Mouse (Mus musculus) stomach, postnatal 0 days (tissue): ENCODE results near the gene Rabepk. TPM values are rescaled to one million over a fixed set of nuclear protein-coding genes. Genes with fewer than 3 reads are reported as not detected.

Source experiments
- ATAC-seq: fragments of 200-750 bp; cut with Nextera tagmentation; 2 replicates; pipeline ENCODE4 v1.8.0; 2017; ENCODE audit not compliant: low FRiP score, low TSS enrichment
- DNase-seq: peaks from one replicate; pipeline ENCODE4 v3.0.0-alpha.2; 2016; ENCODE audit warnings: low spot score
- H3K27ac ChIP-seq: fragments of 300-500 bp; sonication (generic); replicated peaks from 2 replicates; pipeline ENCODE4 v1.5.1; 2014; ENCODE audit warnings: mild to moderate bottlenecking, control low read depth
- H3K27me3 ChIP-seq: fragments of 300-500 bp; sonication (generic); 2 replicates; pipeline ENCODE4 v1.6.1; 2014; ENCODE audit warnings: low read length; ENCODE audit not compliant: control insufficient read depth, insufficient read depth
- H3K36me3 ChIP-seq: fragments of 300-500 bp; sonication (generic); 2 replicates; pipeline ENCODE4 v1.6.1; 2014; ENCODE audit warnings: low read length, mixed read lengths; ENCODE audit not compliant: control insufficient read depth, insufficient read depth
- H3K4me1 ChIP-seq: fragments of 300-500 bp; sonication (generic); replicated peaks from 2 replicates; pipeline ENCODE4 v1.6.1; 2014; ENCODE audit warnings: antibody characterized with exemption; ENCODE audit not compliant: control insufficient read depth, insufficient read depth
- H3K4me2 ChIP-seq: fragments of 300-500 bp; sonication (generic); replicated peaks from 2 replicates; pipeline ENCODE4 v1.6.1; 2014; ENCODE audit warnings: low read depth, mild to moderate bottlenecking, control low read depth, moderate library complexity
- H3K4me3 ChIP-seq: fragments of 300-500 bp; sonication (generic); 2 replicates; pipeline ENCODE4 v1.5.1; 2014; ENCODE audit warnings: low read depth, low read length, control low read depth
- H3K9ac ChIP-seq: fragments of 300-500 bp; sonication (generic); 2 replicates; pipeline ENCODE4 v1.6.1; 2014; ENCODE audit warnings: mild to moderate bottlenecking, low read length, control low read depth, mixed read lengths
- H3K9me3 ChIP-seq: fragments of 300-500 bp; sonication (generic); 2 replicates; pipeline ENCODE4 v1.6.1; 2016; ENCODE audit warnings: low read length; ENCODE audit not compliant: control insufficient read depth
- CTCF ChIP-seq: IDR thresholded peaks from 2 replicates; pipeline ENCODE4 v1.5.1; 2016; ENCODE audit warnings: antibody characterized with exemption, low read depth, mild to moderate bottlenecking, moderate library complexity
- EP300 ChIP-seq: optimal IDR thresholded peaks from 2 replicates; pipeline ENCODE3; 2016; ENCODE audit warnings: antibody characterized with exemption
- WGBS: fragments of 180-500 bp; shearing (Covaris S2); extraction: QIAGEN DNeasy Blood & Tissue Kit; methylation state at CpG from one replicate; pipeline ENCODE4 v1.1.7; 2014; 5-methylcytosine and 5-hydroxymethylcytosine counted together
- polyA plus RNA-seq: library from polyadenylated mRNA; unstranded; fragments of >200 nt; fragmentation: Nextera tagmentation; extraction: Ambion mirVana; gene quantifications from 2 replicates; pipeline ENCODE4 v1.2.1, GENCODE M21; 2015

The Rabepk gene
- polyA plus RNA-seq, 1 experiment from 2014 or later: 24.6 TPM

- H3K9ac ChIP-seq: no peak overlapping the region
- H3K4me1 ChIP-seq: no peaks in the 10 kb centered on the region
- H3K36me3 ChIP-seq: no peaks in the 10 kb centered on the region
- TF ChIP-seq CTCF (no peak), EP300 (no peak)
- 68% methylated on average over 2 of the region's 2 CpGs for WGBS
- no peak overlapping the region for H3K27ac ChIP-seq
- H3K9me3 ChIP-seq: no peaks in the 10 kb centered on the region
- no peak for DNase-seq
- no peak overlapping the region for H3K4me2 ChIP-seq
- ATAC-seq: no peak
- H3K4me3 ChIP-seq: no peak overlapping the region
- H3K27me3 ChIP-seq: no peaks in the 10 kb centered on the region
These were observed 49.5 kb downstream of the Rabepk start for GRCm38 (mm10) chr2:34750245-34750644.

GRCm38 (mm10) chr2:34748479-34748878 lies 51.2 kb downstream of the Rabepk start:
- Histone ChIP-seq H3K27ac (no peak overlapping the region), H3K4me1 (no peaks in the 10 kb centered on the region), H3K4me2 (no peak overlapping the region), H3K36me3 (no peaks in the 10 kb centered on the region), H3K9me3 (no peaks in the 10 kb centered on the region), H3K27me3 (no peaks in the 10 kb centered on the region), H3K9ac (no peak overlapping the region), H3K4me3 (no peak overlapping the region)
- TF ChIP-seq CTCF (no peak), EP300 (no peak)
- DNase-seq: no peak
- WGBS: 79% methylated on average over 4 of the region's 4 CpGs
- no peak for ATAC-seq

- H3K4me3 ChIP-seq: no peak overlapping the region
- no peak overlapping the region for H3K4me2 ChIP-seq
- DNase-seq: no peak
- H3K9ac ChIP-seq: no peak overlapping the region
- H3K36me3 ChIP-seq: no peaks in the 10 kb centered on the region
- H3K27me3 ChIP-seq: no peaks in the 10 kb centered on the region
- no peak for TF ChIP-seq EP300
- no peak for TF ChIP-seq CTCF
- 77% methylated on average over 2 of the region's 2 CpGs for WGBS
- H3K9me3 ChIP-seq: no peaks in the 10 kb centered on the region
- ATAC-seq: no peak
- no peak overlapping the region for H3K27ac ChIP-seq
- no peaks in the 10 kb centered on the region for H3K4me1 ChIP-seq
These were observed 54.0 kb downstream of the Rabepk start for GRCm38 (mm10) chr2:34745673-34746072.

GRCm38 (mm10) chr2:34744476-34744875 lies 55.2 kb downstream of the Rabepk start:
- H3K36me3 ChIP-seq: no peaks in the 10 kb centered on the region
- no peaks in the 10 kb centered on the region for H3K9me3 ChIP-seq
- TF ChIP-seq CTCF: no peak
- TF ChIP-seq EP300: no peak
- no peak overlapping the region for H3K4me2 ChIP-seq
- H3K9ac ChIP-seq: no peak overlapping the region
- no peaks in the 10 kb centered on the region for H3K27me3 ChIP-seq
- no peak for DNase-seq
- no peaks in the 10 kb centered on the region for H3K4me1 ChIP-seq
- ATAC-seq: no peak
- 91% methylated on average over 8 of the region's 8 CpGs for WGBS
- H3K27ac ChIP-seq: no peak overlapping the region
- H3K4me3 ChIP-seq: no peak overlapping the region

GRCm38 (mm10) chr2:34742675-34743074 lies 57.0 kb downstream of the Rabepk start:
- Histone ChIP-seq H3K4me1 (no peaks in the 10 kb centered on the region), H3K4me2 (no peak overlapping the region), H3K9me3 (no peaks in the 10 kb centered on the region), H3K27ac (no peak overlapping the region), H3K4me3 (no peak overlapping the region), H3K9ac (no peak overlapping the region), H3K27me3 (no peaks in the 10 kb centered on the region), H3K36me3 (no peaks in the 10 kb centered on the region)
- TF ChIP-seq CTCF (no peak), EP300 (no peak)
- DNase-seq: no peak
- no peak for ATAC-seq
- 72% methylated on average over 8 of the region's 8 CpGs for WGBS

- TF ChIP-seq EP300: no peak
- TF ChIP-seq CTCF: no peak
- Histone ChIP-seq H3K27me3 (no peaks in the 10 kb centered on the region), H3K9me3 (no peaks in the 10 kb centered on the region), H3K4me2 (no peak overlapping the region), H3K9ac (no peak overlapping the region), H3K36me3 (no peaks in the 10 kb centered on the region), H3K4me3 (no peak overlapping the region), H3K4me1 (no peaks in the 10 kb centered on the region), H3K27ac (no peak overlapping the region)
- WGBS: 81% methylated on average over 12 of the region's 12 CpGs
- no peak for DNase-seq
- no peak for ATAC-seq
These were observed 58.1 kb downstream of the Rabepk start for GRCm38 (mm10) chr2:34741390-34742159.
